Mouse (Mus musculus) heart, postnatal 14 days (tissue): ENCODE data around the gene Ccdc114. TPM values are rescaled to one million over a fixed set of nuclear protein-coding genes. Genes with fewer than 3 reads are reported as not detected.
"Not testable (repeated sequence)": the region's sequence is repeated elsewhere in the genome, so short reads cannot be mapped to it uniquely, and the experiment has no call there.

Experiments used
- DNase-seq, 2 experiments: peaks; one replicate each; pipeline ENCODE4 v3.0.0; 2021 to 2022
- intact Hi-C: fragments of 180-260 bp; cut with DNase I; formaldehyde crosslinking; loops from one replicate; pipeline ENCODE4 v1.15.1; 2025
- total RNA-seq, 2 experiments: library from RNA; stranded (reverse); gene quantifications; 2 replicates each; pipeline ENCODE4 v1.2.3; 2021

Gene Ccdc114
- total RNA-seq, 2 experiments from 2014 or later = 2.0 to 2.2 TPM

- DNase-seq = peak in 1 of 2 experiments; percentile 20
- intact Hi-C loops = no loop called here
Measured at GRCm38 (mm10) chr7:45917004-45917704, 6.7 kb upstream of the Ccdc114 start.

DNA sequence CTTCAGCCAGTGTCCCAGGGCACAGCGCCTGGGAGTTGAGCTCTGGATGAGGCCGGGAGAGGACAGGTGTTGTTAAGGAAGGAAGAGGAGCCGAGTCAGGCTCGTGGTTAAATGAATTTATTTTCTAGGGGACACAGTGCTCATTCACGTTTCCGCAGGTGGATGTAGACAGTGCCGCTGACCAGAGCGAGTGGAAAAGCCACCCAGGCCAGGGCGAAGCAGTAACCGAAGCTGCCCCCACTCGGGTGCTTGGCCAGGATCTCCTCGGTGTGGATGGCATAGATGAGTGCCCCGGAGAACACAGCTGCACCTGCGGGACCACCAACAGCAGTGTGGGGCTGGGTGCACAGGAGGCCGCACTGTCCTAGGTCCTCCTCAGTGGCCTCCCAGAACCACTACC lies 5.9 kb upstream of the Ccdc114 start:
- intact Hi-C loops = no loop called here
- DNase-seq = no peak

DNA sequence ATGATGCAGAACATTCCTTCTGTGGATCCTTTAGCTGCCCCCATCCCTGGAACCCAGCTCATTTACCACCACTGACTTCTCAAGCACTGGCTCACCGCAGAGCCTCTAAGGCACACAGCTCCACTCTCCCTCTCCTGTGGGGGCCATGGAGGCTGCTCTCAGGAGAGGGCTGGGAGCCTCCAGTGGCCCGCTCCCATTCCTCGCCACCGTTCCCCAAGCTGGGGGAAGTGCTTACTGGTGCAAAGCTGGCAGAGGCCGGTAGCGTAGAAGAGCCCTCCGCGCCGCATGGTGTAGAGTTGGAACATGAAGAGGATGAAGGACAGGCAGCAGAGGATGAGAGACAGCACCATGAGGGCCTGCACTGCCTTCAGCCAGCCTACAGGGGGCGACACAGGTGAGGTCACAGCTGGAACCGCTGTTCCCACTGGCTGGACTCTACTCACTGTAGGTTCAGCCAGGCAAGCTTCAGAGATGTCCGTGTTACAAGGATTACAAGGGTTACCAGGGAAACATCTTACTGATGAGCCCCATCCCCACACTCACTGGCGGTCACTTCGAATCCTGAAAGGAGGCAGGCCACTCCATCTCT lies 4.7 kb upstream of the Ccdc114 start:
- intact Hi-C loops = no loop called here
- DNase-seq = peak in 1 of 2 experiments; percentile 39

DNA sequence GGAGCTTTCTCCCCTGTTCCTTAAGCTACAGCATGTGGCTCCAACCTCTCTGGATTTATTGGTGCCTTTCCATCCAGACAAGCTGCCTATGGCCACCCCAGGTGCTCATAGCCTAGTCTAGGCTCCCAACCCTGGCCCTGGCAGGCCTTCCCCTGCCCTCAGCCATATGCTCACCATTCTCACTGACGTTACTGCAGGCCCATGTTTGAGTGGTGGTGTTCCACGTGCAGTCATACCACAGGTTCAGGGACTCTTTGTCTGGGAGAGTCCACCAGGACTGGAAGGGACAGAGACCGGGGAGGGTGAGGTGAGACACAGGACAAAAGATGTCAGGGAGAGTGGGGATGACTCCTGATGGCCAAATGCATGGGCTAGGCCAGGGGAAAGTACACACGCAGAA lies 4.1 kb upstream of the Ccdc114 start:
- DNase-seq = no peak
- intact Hi-C loops = loop anchor here (2.0 to 5.0 kb wide), 2 partner anchors 23 to 107 kb away; partner anchors contain the start of genes Cyth2, Syngr4 and Tmem143

- intact Hi-C loops = loop anchor here (2.0 to 5.0 kb wide), 2 partner anchors 24 to 108 kb away; partner anchors contain the start of genes Cyth2, Syngr4 and Tmem143
- DNase-seq = peak; percentile 24 to 39
Measured at GRCm38 (mm10) chr7:45920583-45921241, 3.2 kb upstream of the Ccdc114 start.

GRCm38 (mm10) chr7:45921242-45921621 lies 2.6 kb upstream of the Ccdc114 start, which contains the start of gene Emp3:
Emp3 (minus strand) TSS chr7:45921404.
- peak; percentile 63 to 68 for DNase-seq
- intact Hi-C loops = loop anchor here (2.0 to 5.0 kb wide), 2 partner anchors 24 to 109 kb away; partner anchors contain the start of genes Cyth2, Syngr4 and Tmem143

DNA sequence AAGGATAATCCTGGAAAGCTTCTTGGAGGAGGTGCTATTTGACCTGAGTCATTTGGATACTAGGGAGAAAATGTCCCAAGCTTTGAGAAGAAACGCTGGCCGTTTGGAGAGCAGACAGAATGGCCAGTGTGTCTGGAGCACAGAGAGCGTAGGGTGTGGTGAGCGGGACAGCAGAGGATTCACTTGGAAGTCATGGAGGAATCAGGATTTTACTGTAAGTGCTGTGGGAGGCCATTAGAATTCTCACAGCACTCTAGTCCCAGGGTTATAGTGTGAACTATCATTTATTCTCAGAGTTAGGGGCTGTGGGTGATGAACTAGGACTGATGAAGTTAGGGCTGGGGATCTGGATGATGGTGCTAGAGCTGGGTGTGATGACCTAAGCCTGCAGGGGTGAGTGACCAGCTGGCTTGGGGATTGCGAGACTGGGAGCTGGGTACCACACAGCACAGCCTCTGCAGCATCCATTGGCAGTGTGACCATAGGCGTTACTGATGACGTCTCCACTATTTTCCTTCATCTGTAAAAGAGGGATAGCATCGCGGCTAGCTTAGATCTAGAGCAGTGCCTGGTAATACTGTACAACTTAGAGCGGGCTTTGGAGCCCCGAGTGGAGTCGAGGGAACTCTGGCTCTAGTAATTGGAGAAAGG lies 1.8 kb upstream of the Ccdc114 start:
- intact Hi-C loops = loop anchor here (2.0 to 5.0 kb wide), 2 partner anchors 25 to 110 kb away; partner anchors contain the start of genes Cyth2, Syngr4 and Tmem143
- no peak for DNase-seq

DNA sequence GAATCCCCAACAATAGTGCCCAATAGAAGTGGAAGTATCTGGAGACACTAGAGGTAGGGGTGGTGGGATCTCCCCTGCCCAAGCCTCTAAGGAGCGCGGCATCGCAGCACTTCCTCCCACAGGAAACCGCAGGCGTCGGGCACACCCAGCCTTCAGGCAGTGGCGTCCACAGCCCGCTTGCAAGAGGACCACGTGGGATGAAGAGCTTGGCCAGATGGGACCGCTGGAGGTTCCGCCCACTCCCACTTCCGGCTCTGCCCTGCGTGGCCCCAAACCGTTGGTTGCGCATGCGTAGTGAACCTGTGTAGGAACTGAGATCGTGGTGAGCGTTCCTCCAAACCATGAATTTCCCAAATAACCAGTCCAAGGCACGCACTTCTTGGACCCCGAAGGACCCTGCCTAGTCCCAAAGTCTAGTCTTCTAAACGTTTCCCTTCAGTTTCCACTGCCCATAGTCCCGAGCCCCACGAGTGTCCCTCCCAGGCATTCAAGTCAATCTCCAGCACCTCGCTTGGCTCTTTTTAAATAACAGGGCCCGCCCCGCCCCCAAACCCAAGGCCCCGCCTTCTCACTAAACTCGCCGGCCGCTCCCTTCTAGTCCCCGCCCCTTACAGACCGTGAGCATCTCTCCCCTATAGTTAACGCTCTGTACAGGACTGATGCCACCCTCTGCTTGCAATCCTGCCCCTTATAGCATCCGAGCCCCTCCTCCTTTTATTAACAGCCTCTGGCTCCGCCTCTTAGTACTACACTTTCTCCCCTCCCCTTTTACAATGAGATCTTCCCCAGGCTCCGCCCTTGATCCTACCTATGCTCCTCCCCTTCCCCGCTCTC lies 727 bp upstream of the Ccdc114 start:
- peak; percentile 94 to 95 for DNase-seq
- intact Hi-C loops = loop anchor here (5.0 kb wide), 1 partner anchor 111 kb away; the partner anchor contains the start of gene Cyth2

DNA sequence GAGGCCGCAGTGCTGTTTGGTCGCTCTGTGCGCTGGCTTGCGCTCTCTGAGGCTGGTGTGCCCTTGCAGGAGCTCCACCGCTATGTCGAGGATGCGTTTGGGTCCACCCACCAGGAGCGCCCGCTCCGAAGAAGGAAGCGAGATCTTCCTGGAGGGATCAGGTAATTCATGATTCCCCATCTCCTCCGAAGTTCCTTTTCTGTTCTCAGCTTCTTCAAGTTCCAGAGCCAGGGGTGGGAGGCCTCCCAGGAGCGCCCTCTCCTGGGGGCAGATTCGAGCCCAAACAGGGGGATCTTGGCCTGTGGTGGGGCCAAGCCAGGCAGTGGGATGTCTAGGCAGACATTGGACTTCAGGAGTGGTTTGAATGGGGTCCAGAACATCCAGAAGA lies 551 bp downstream of the Ccdc114 start:
- DNase-seq = peak; percentile 31 to 47
- intact Hi-C loops = loop anchor here (2.0 to 5.0 kb wide), 2 partner anchors 52 to 112 kb away; partner anchors contain the start of genes Cyth2 and Kdelr1

DNA sequence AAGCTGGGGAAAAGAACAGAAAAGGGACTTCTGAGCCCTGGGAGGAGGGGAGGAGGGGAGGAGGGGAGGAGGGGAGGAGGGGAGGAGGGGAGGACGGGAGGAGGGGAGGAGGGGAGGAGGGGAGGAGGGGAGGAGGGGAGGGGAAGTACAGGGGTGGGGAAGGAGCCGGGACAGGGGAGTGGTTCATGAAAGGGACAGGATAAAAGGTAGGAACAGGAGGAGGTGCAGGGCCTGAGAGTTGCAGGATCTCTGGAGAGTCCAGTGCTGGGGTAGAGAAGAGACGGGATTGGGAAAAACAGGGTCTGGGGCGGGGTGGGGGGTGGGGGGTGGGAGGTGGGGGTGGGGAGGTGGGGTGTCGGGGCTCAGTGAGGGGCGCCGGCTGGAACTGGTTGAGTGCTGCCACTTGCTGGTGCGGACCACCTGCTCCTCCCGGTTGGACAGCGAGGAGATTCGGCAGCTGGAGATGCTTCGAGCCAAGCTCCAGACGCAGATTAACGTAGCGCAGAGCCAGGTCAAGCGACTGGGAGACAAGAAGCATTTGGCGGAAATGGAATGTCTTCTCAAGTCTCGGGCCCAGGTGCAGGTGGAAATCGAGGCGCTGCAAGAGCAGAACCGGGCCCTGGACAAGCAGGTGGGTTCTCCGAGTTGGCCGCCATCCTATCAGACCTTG lies 4.9 kb downstream of the Ccdc114 start:
- peak in 1 of 2 experiments; percentile 19 for DNase-seq
- intact Hi-C loops = no loop called here

DNA sequence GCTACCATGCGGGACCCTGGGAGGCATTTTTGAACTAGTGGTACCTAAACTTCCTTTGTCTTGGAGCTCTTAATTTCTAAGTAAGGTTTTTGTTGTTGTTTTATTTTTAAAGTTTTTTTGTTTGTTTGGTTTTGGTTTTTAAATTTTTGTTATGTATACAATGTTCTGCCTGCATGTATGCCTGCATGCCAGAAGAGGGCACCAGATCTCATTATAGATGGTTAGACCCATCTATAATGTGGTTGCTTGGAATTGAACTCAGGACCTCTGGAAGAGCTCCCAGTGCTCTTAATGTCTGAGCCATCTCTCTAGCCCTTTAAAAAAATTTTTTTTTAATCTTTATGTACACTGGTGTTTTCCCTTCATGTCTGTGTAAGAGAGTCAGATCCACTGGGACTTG lies 5.8 kb downstream of the Ccdc114 start:
- intact Hi-C loops = loop anchor here (5.0 kb wide), 1 partner anchor 127 kb away; no protein-coding TSS in a partner anchor
- DNase-seq = no peak

DNA sequence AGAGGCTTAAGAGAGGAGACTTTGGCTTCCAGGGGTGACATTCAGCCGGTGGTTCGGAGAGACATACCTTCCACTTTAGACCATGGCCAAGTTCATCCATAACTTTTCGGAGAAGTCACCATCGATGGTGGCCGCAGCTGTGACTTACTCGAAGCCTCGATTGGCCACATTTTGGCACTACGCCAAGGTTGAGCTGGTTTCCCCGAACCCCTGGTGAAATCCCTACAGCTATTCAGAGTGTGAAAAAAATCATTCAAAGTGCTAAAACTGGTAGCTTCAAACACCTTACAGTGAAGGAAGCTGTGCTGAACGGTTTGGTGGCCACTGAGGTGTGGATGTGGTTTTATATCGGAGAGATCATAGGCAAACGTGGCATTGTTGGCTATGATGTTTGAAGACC lies 9.9 kb downstream of the Ccdc114 start:
- intact Hi-C loops = loop anchor here (2.0 to 5.0 kb wide), 3 partner anchors 61 to 195 kb away; partner anchors contain the start of gene Kdelr1
- not testable (repeated sequence) for DNase-seq

- peak; percentile 65 to 79 for DNase-seq
- intact Hi-C loops = loop anchor here (2.0 kb wide), 2 partner anchors 62 to 196 kb away; partner anchors contain the start of gene Kdelr1
Measured at GRCm38 (mm10) chr7:45935114-45935513, 11.2 kb downstream of the Ccdc114 start.

DNA sequence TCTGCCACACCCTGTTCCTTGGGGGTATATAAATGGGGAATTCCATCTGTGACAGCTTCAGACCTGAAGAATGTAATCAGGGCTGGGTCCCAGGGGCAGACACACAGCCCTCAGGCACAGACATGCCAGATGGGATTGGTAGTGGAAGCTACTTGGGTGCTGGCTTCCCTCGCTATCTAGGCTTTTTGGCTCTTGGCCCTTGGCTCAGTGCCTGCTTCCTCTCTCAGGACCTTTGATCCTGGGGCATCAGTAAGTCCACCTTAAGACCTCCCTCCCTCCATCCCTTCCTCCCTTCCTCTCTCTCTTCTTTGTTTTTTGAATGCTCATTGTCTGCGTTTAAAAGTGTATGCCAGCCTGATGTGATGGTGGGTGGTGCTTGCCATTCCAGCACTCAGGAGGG lies 16.0 kb downstream of the Ccdc114 start:
- intact Hi-C loops = no loop called here
- DNase-seq = no peak

GRCm38 (mm10) chr7:45941986-45942385 lies 18.1 kb downstream of the Ccdc114 start:
- intact Hi-C loops = no loop called here
- no peak for DNase-seq

DNA sequence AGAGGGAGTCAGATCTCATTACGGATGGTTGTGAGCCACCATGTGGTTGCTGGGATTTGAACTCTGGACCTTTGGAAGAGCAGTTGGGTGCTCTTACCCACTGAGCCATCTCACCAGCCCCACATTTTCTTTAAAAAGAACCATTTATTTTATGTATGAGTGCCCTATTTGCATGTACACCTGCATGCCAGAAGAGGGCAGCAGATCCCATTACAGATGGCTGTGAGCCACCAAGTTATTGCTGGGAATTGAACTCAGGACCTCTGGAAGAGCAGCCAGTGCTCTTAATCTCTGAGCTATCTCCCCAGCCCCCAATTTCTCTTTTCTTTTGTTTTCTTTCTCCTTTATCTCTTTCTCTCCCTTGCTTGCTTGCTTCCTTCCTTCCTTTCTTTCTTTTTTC lies 19.4 kb downstream of the Ccdc114 start:
- intact Hi-C loops, DNase-seq: not testable (repeated sequence)

DNA sequence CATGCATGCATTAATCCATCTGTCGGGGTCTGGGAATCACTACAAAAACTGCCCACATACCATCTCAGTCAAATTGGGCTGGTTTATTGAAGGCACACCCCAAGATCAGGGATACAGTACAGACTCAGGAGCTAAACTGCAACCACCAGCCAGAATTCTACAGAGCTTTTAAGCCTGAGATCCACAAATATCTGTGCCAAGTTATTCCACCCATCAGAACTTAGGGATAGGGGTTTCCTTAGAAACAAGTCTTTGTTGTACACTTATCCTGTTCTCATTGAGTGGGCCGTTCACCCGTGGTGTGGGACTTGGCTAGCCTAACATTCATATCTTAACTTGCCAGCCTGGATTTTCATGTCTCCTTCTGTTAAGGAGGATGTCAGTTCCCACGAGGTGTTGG lies 25.2 kb downstream of the Ccdc114 start:
- intact Hi-C loops = no loop called here

DNA sequence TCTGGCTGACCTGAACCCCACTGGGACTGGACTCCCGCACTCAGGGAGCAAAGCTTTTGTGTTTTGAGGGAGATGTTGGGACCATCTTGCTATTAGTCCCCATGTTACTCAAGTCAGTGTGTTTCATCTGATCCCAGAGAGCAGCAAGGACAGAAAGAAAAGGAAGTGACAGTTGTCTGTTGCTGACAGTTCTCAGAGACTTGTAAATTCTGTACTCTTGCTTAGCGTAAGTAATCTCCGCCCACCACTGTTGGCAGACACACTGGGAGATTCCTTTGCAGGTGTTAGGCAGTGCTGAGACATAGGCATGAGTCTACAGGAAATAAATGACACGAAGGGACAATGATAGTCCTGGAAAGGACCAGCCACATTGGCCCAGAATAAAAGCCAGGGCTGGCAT lies 32.7 kb downstream of the Ccdc114 start:
- DNase-seq = no peak
- intact Hi-C loops = no loop called here

More for the DNA sequence above, 25.2 kb downstream of the Ccdc114 start:
- no peak for DNase-seq
